Mouse (Mus musculus): ENCODE results near the gene Camta1.

DNA sequence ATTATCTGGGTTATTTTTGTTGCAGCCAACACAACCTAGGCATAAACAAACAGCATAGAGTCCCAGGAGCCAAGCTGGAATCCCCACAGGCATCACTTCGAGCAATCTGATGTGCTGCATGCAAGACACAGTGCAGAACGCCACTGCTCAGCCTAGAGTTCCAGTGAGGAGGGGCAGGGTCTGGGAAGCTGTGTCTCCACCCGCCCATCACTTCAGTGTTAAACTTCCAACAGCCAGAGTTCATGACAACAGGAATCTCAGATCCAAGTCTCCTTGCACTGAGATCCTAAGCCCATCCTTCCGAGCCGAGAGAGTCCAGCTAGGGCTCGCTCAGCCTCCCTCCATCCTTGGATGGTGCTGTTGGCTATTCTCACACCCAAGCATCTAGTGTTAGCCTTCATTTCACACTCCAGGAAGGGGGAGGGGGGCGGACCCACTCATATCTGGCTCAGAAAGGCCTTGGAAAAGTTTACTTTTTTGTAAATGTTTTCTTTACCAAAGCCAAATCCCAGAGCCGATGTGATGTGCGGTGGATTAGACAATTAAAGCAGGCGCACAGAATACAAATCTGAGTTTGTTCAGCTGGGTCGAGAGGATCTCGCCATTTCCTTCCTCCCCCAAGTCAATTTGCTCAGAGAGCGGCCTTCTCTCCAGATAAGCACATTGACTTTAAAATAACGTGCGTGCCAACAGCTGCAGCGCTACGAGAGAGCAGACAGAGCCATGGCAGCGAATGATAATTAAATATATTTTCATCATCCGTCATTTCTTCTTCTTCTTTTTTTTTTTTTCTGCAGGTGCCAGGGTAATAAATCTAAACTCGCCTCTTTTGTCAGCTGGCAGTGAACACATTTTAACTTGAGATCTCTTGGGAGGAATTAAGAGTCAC lies 120.2 kb downstream of the Camta1 start:
- TF ChIP-seq CTCF (IDR thresholded peaks at IDR 0.05; ENCODE audit: low read depth, low read length) (no peak), POLR2A (IDR thresholded peaks at IDR 0.05; ENCODE audit: extremely low read depth, insufficient read depth, low read length) (no peak)

Data from liver, adult 2 months (tissue).